Mouse (Mus musculus) E14TG2a.4 (cell line): ENCODE results near the gene Galnt12.
"Not testable (repeated sequence)": the region's sequence is repeated elsewhere in the genome, so short reads cannot be mapped to it uniquely, and the experiment has no call there.

Experiments used
- H3K27me3 ChIP-seq: 2 replicates; pipeline ENCODE4 v1.6.1; 2014; ENCODE audit warnings: low read length, control low read depth; ENCODE audit not compliant: insufficient read depth
- H3K36me3 ChIP-seq: 2 replicates; pipeline ENCODE4 v1.6.1; 2014; ENCODE audit warnings: low read length, control low read depth; ENCODE audit not compliant: insufficient read depth
- H3K4me1 ChIP-seq: replicated peaks from 2 replicates; pipeline ENCODE4 v1.6.1; 2014; ENCODE audit warnings: low read depth, low read length, control low read depth
- H3K4me3 ChIP-seq: replicated peaks from 2 replicates; pipeline ENCODE4 v1.5.1; 2014; ENCODE audit warnings: mild to moderate bottlenecking, low read length
- H3K9me3 ChIP-seq: 2 replicates; pipeline ENCODE4 v1.6.1; 2014; ENCODE audit warnings: low read length, control low read depth
- CTCF ChIP-seq: conservative IDR thresholded peaks from 2 replicates; pipeline ENCODE4 v1.5.1; 2014; ENCODE audit warnings: low read length
- NANOG ChIP-seq: IDR thresholded peaks from 2 replicates; pipeline ENCODE4 v1.6.1; 2014; ENCODE audit warnings: borderline replicate concordance, low read length, mixed read lengths
- POU5F1 ChIP-seq: IDR thresholded peaks from 2 replicates; pipeline ENCODE4 v1.6.1; 2014; ENCODE audit warnings: low read length, borderline replicate concordance

Gene Galnt12

DNA sequence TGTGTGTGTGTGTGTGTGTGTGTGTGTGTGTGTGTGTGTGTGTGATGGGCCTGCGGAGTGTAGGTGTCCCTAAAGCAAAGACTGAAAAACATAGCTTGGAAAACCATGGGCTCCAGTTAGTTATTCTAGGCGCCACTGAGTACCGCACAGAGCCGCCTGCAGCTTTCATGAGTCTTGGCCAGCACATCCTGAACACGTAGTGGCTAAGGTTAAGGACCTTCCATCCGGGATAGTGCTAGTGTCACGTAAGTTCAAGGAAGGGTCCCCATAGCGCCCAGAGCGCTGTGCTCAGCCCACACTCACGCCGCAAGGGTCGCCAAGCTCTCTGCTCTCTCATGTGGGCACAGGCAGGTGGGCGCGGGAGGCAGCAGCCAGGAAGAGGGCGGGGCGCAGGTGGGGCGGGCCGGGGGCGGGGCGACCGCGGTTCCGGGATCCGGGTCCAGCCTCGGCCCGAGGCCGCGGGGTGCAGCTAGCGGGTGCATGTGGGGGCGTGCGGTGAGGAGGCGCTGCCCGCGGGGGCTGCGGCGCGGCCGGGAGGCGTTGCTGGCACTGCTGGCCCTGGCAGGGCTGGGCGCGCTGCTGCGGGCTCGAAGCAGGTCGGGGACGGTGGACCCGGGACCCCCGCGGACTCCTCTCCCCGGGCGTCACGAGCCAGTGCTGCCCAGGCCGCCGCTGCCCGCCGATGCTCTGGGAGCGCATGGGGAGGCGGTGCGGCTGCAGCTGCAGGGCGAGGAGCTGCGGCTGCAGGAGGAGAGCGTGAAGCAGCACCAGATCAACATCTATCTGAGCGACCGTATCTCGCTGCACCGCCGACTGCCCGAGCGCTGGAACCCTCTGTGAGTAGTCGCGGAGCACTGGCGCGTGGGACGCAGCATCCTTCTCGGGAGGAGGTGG lies at the start of gene Galnt12:
Galnt12 (plus strand) TSS at position 417 of the 894 bp plus-strand sequence.
- TF ChIP-seq POU5F1 (no peak), NANOG (no peak), CTCF (no peak)
- peaks cover 5% of the 10 kb centered on the region; the same call in 1 of the 2 replicates for H3K9me3 ChIP-seq
- H3K36me3 ChIP-seq = no peaks in the 10 kb centered on the region
- peak within 1 kb of the TSS; percentile 84 for H3K4me3 ChIP-seq
- H3K27me3 ChIP-seq = peaks cover 62% of the 10 kb centered on the region
- H3K4me1 ChIP-seq = peaks cover 22% of the 10 kb centered on the region

DNA sequence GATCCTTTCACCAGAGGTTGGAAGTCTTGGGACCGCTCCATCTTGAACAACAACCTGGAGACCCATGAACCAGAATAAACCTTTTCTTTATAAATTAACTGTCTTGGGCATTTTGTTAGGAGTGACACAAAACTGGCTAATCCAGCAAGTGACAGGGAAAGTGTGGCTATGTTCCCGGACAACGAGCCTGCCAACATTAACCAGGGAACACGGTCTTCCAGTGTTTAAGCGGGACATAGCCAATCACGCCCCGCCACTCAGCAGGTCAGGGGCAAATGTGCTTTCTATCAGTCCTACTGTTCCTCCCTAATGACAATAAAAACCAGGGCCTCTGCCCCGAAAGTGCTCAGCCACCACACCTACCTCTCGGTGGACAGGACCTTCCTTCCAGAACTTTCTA lies 47.8 kb upstream of the Galnt12 start:
- peaks cover 3% of the 10 kb centered on the region; the same call in 1 of the 2 replicates for H3K27me3 ChIP-seq
- H3K9me3 ChIP-seq = no peaks in the 10 kb centered on the region
- TF ChIP-seq POU5F1 (no peak), CTCF (no peak), NANOG (no peak)
- no peak overlapping the region for H3K4me3 ChIP-seq
- H3K4me1 ChIP-seq = no peaks in the 10 kb centered on the region; the same call in 1 of the 2 replicates
- no peaks in the 10 kb centered on the region for H3K36me3 ChIP-seq

DNA sequence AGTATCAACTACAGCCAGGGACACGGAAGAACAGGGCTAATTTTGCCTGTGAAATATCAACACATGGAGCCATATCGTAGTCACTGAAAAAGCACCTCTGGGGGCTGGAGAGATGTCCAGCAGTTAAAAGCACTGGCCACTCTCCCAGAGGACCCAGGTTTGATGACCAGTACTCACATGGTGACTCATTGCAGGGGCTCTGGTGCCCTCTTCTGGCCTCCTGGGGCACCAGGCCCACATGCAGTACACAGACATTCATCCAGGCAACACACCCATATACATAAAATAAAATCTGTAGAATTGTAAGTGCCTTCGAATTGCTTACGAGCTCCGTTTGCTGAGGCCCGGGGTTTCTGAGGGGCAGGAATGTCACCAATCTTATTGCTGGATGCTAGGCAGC lies 44.7 kb upstream of the Galnt12 start:
- no peak for TF ChIP-seq POU5F1
- TF ChIP-seq NANOG = no peak
- TF ChIP-seq CTCF = no peak; the same call in 1 of the 2 replicates
- Histone ChIP-seq H3K9me3 (no peaks in the 10 kb centered on the region), H3K36me3 (no peaks in the 10 kb centered on the region), H3K4me1 (peaks cover 9% of the 10 kb centered on the region; the same call in 1 of the 2 replicates), H3K4me3 (no peak overlapping the region), H3K27me3 (peaks cover 9% of the 10 kb centered on the region; the same call in 1 of the 2 replicates)

DNA sequence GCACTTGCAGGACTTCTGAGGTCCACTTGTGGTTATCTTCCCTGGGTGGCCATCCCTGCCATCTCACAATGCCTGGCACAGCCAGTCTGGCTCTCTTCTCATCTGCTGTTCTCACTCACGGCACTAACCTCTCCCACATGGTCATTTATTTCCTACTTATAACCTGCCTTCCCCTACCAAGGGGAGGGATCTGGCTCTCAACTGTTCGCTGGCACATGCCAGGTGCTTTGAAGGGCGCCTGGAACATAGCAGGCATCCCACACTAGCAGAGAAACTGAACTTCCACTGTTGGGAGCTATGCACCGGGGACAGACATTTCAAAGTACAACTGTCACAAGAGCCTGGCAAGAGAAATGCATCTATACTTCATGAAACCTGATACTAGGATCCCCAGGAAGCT lies 43.9 kb upstream of the Galnt12 start:
- peaks cover 17% of the 10 kb centered on the region for H3K27me3 ChIP-seq
- peaks cover 9% of the 10 kb centered on the region; the same call in 1 of the 2 replicates for H3K4me1 ChIP-seq
- no peaks in the 10 kb centered on the region for H3K36me3 ChIP-seq
- no peak overlapping the region for H3K4me3 ChIP-seq
- TF ChIP-seq POU5F1 (no peak), CTCF (no peak), NANOG (no peak)
- H3K9me3 ChIP-seq = no peaks in the 10 kb centered on the region

DNA sequence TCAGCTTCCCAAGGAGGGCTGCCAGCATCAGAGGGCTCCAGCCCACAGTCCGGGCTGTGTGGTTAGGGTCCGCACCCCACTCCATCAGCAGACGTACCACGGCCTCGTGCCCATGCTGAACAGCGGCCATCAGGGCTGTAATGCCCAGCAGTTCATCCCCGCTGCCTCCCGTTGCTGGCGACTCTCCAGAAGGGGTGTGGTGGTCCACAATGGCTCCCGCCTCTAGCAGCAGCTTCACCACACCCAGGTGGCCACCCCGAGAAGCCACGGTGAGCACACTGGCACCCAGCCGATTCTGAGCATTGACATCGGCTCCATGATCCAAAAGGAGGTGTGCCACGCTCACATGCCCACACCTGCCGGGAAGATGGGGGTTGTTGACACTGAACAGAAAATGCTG lies 42.5 kb upstream of the Galnt12 start:
- TF ChIP-seq NANOG = no peak
- no peak for TF ChIP-seq CTCF
- Histone ChIP-seq H3K36me3 (no peaks in the 10 kb centered on the region), H3K27me3 (peaks cover 26% of the 10 kb centered on the region)

DNA sequence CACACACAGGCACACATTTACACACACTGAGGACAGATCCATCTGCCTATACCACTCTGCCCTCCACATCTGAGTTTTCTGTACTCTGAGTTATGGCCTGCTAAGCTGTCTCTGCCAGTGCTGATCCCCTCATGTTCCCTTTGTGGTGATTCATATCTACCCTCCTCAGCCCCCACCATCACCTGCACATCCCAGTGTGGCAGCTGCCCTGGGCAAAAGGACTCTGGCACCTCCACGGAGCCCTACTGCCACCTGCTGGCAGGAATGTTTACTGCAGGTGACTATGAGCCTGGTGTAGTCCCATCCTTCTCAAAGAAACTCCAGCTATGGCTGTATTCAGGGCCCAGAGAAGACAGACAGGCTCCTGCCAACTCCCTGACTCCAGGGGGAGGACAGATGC lies 41.5 kb upstream of the Galnt12 start:
- Histone ChIP-seq H3K36me3 (no peaks in the 10 kb centered on the region), H3K27me3 (peaks cover 29% of the 10 kb centered on the region), H3K9me3 (no peaks in the 10 kb centered on the region), H3K4me3 (no peak overlapping the region), H3K4me1 (peaks cover 9% of the 10 kb centered on the region; the same call in 1 of the 2 replicates)
- TF ChIP-seq CTCF (peak; percentile 81), POU5F1 (no peak), NANOG (no peak)

More for the DNA sequence above, 42.5 kb upstream of the Galnt12 start:
- Histone ChIP-seq H3K4me1 (peaks cover 9% of the 10 kb centered on the region; the same call in 1 of the 2 replicates), H3K9me3 (no peaks in the 10 kb centered on the region), H3K4me3 (no peak overlapping the region)

DNA sequence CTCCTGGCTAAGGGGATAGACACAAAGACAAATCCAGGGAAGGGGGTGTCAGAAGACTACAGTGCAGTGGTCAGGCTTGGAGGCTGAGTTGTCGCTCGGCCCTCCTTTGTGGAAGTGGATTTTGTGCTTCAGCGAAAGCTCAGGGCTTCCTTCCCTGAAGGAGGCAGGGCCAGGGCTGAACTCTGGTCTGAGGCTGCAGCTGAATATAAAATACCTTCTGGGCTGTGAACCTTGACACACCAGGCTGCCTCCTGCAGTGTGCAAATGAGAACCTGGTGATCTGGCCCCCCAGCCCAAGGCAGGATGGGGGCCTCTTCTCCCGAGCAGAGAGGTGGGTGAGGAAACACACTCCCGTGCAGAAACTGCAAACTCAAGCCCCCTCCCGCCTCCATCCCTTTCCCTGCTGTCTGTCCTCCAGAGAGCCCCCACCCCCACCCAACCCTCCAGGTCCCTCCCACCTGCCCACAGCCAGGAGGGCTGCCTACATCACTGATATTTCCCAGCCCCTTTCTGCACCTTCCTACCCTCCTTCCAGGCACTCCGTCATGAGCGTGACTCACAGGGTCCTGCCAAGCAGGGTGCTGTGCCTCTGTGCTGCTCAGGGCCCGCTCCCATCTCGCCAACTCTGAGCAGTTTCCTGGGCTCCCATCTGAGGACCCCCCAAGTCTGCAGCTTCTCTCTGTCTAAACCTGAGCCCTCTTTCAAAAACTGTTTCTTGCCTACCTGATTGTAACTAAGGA lies 40.9 kb upstream of the Galnt12 start:
- H3K9me3 ChIP-seq = peaks cover 6% of the 10 kb centered on the region; the same call in 1 of the 2 replicates
- peaks cover 35% of the 10 kb centered on the region for H3K27me3 ChIP-seq
- H3K4me1 ChIP-seq = peaks cover 9% of the 10 kb centered on the region; the same call in 1 of the 2 replicates
- no peak for TF ChIP-seq POU5F1
- no peak for TF ChIP-seq CTCF
- no peak for TF ChIP-seq NANOG
- no peaks in the 10 kb centered on the region for H3K36me3 ChIP-seq
- H3K4me3 ChIP-seq = no peak overlapping the region

DNA sequence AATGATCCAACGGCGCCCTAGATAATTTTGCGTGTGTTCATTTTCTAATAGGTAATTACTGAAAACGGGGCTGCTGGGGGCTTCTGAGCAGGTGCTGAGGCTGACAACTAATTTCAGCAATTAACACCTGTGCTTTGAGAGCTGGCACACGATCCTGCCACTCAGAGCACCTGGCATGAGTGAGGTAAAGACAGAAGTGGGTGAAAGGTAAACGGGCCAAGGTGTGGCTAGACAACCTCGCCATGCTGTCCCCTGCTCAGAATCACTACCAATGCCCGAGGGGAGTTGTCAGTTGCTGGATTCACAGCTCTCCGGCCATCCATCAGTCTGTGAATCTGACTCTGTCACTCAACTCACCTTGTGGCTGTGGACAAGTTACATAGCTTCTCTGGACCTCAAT lies 39.8 kb upstream of the Galnt12 start:
- H3K4me3 ChIP-seq = no peak overlapping the region
- peaks cover 46% of the 10 kb centered on the region for H3K27me3 ChIP-seq
- H3K9me3 ChIP-seq = peaks cover 15% of the 10 kb centered on the region
- H3K4me1 ChIP-seq = peaks cover 9% of the 10 kb centered on the region; the same call in 1 of the 2 replicates
- no peaks in the 10 kb centered on the region for H3K36me3 ChIP-seq
- TF ChIP-seq NANOG (no peak), CTCF (no peak), POU5F1 (no peak)

DNA sequence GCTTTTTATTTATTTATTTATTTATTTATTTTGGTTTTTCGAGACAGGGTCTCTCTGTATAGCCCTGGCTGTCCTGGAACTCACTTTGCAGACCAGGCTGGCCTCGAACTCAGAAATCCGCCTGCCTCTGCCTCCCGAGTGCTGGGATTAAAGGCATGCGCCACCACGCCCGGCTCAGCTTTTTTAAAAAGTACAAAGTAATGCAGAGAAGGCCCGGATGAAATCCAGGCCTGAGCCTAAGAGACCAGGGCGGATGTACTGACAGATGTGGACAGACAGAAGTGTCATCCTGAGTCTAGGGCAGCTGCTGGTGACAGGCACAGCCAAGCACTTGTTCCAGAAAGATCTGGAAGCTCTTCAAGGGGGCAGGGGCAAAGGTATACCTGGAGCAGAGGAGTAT lies 36.5 kb upstream of the Galnt12 start:
- peaks cover 15% of the 10 kb centered on the region for H3K9me3 ChIP-seq
- H3K27me3 ChIP-seq = peaks cover 59% of the 10 kb centered on the region
- not testable (repeated sequence) for H3K4me3 ChIP-seq, H3K36me3 ChIP-seq
- peaks cover 13% of the 10 kb centered on the region; the same call in 1 of the 2 replicates for H3K4me1 ChIP-seq
